Mouse (Mus musculus): Measurements from ENCODE around the gene Serp2. TPM values are rescaled to one million over a fixed set of nuclear protein-coding genes. Genes with fewer than 3 reads are reported as not detected.

Gene Serp2
- polyA plus RNA-seq, 1 experiment from 2014 or later: 11.1 TPM

DNA sequence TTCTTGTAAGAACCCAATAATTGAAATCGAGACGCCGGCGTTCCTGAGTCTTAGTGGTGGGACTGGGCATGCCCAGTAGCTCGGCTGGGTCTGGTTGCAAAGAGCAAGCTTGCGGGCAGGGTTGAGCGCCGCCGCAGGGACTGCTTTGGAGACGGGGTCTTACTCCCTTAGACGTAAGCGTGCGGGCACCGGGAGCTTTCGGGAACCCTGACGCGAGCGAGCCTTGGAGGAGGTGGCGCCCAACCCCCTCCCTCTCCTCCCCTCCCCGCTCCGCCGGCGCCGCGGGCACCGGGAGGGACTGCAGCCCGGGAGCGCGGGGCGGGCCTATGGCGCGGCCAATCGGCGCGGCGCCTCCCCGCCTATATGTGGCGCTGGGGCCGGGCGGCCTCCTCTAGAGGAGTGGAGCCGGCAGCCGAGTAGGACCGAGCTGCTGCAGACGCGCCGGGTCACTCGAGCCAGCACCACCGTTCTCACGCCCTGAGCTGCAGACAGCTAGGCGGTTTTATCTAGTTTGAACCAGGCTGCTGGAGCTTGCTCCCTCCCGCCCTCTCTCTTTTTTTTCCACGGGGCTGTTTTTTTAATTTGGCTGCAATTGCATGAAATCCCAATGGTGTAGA, 52.5 kb downstream of the Serp2 start:
- peaks cover 24% of the 10 kb centered on the region for H3K36me3 ChIP-seq
- peak overlapping the region; percentile 57 for H3K4me3 ChIP-seq (replicated peaks)
- peak overlapping the region; percentile 82 for H3K4me2 ChIP-seq
- no peaks in the 10 kb centered on the region for H3K27me3 ChIP-seq
- peak overlapping the region; percentile 100 for H3K27ac ChIP-seq
- H3K9ac ChIP-seq: peak overlapping the region; percentile 73
- no peaks in the 10 kb centered on the region for H3K9me3 ChIP-seq (replicated peaks)
- WGBS: under 1% methylated on average over 52 of the region's 52 CpGs
- H3K4me1 ChIP-seq: peaks cover 39% of the 10 kb centered on the region
- ATAC-seq (replicated peaks; ENCODE audit: low FRiP score): peak; percentile 95

DNA sequence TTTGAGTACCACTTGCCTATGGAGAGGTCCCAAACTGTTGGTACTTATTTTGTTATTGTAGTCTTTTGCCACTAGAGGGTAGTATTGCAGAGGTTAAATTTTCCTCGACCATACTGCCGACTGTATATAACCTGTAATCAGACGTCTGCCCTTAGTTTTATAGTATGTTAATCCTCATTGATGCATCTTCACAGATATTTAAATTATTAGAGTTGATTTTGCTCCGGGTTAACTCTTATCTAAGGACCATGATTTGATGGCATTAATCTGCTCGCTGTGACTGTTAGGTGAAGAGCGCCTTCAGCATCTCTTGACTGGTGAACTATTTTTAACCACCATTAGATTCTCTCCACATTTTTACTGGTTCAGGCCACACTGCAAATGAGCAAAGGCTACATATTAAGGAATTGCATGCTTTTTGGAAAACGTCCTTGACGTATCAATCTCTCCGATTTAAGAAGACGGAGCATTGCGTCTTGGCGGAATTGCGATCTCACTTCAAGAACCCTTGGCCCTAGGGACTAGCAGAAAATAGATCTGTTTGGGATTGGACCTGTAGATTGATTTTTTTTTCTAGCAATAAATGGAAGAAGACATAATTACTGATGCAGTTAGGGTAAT, 53.3 kb downstream of the Serp2 start:
- Histone ChIP-seq H3K9me3 (replicated peaks) (no peaks in the 10 kb centered on the region), H3K27ac (peak overlapping the region; percentile 100), H3K4me3 (replicated peaks) (peak overlapping the region; percentile 57), H3K9ac (peak overlapping the region; percentile 73; the same call in 1 of the 2 replicates), H3K36me3 (peaks cover 22% of the 10 kb centered on the region), H3K4me2 (peak overlapping the region; percentile 82), H3K4me1 (peaks cover 40% of the 10 kb centered on the region), H3K27me3 (no peaks in the 10 kb centered on the region)
- ATAC-seq (replicated peaks; ENCODE audit: low FRiP score): no peak
- WGBS: 5% methylated on average over 13 of the region's 13 CpGs

DNA sequence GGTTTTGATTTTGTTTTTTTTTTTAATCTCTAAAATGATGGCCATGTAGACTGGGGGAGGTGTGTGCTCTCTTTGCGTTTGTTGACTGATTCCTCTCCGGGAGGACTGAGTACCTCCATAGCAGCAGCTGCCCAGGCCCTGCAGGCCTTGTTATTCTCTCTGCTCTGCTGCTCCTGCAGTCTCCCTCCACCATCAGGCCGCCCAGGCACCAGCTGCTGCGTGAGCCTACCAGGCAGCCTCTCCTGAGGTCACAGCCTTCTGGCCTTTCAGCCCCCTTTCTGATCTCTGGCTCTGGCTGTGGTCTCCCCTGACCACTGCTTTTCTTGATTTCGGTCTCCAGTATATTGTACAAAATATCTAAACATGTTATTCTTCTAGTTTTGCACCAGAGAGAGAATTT, 56.7 kb downstream of the Serp2 start:
- no peak overlapping the region for H3K4me3 ChIP-seq (replicated peaks)

DNA sequence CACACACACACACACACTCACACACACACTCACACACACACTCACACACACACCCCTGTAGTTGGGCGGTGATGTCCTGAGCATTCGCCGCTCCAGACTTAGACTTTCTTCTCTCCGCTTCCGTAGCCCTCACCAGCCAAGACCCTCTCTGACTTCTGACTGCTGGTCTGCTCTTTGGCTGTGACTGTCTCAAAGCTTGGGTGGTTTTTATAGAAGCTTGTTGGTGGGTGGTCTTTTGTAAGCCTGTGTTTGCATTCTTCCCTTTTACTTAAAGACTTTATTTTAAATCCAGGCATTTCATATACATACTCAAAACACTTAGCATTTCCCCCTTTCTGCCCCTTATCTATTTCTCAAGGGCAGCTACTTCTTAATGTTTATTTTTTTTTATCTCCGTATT, 57.2 kb downstream of the Serp2 start:
- 57% methylated on average over 6 of the region's 6 CpGs for WGBS
- no peak overlapping the region for H3K9ac ChIP-seq
- no peaks in the 10 kb centered on the region for H3K27me3 ChIP-seq
- H3K9me3 ChIP-seq (replicated peaks): no peaks in the 10 kb centered on the region
- H3K36me3 ChIP-seq: no peaks in the 10 kb centered on the region
- H3K4me2 ChIP-seq: no peak overlapping the region
- peaks cover 29% of the 10 kb centered on the region for H3K4me1 ChIP-seq
- no peak for ATAC-seq (replicated peaks; ENCODE audit: low FRiP score)
- no peak overlapping the region for H3K4me3 ChIP-seq (replicated peaks)
- peak overlapping the region; percentile 70; the same call in 1 of the 2 replicates for H3K27ac ChIP-seq

More for the DNA sequence above, 56.7 kb downstream of the Serp2 start:
- Histone ChIP-seq H3K36me3 (no peaks in the 10 kb centered on the region), H3K4me2 (no peak overlapping the region), H3K4me1 (peaks cover 24% of the 10 kb centered on the region), H3K27ac (peak overlapping the region; percentile 70), H3K9ac (no peak overlapping the region), H3K27me3 (no peaks in the 10 kb centered on the region), H3K9me3 (replicated peaks) (no peaks in the 10 kb centered on the region)
- WGBS: 28% methylated on average over 5 of the region's 5 CpGs
- ATAC-seq (replicated peaks; ENCODE audit: low FRiP score): no peak

DNA sequence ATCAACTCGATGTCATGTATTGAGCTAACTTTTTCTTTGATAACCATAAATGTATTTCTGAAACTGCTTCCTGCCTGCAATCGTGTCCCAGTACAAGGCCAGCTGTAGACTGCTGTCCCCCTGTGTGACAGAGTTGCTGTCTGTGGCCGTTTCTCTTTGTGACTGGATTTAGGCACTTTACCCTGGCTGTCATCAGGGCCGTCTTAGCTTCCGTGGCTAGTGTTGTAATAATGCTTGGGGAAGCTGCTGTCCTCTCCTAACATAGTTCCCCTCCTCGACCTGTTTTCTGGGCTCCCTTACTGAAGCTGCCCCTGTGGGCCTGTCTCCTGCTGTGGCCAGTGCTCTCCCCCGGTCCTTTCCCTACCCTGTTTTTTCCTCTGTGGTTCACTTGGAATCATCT, 58.5 kb downstream of the Serp2 start:
- WGBS: 56% methylated on average over 7 of the region's 7 CpGs
- Histone ChIP-seq H3K36me3 (peaks cover 10% of the 10 kb centered on the region; the same call in 1 of the 2 replicates), H3K4me1 (peaks cover 23% of the 10 kb centered on the region), H3K9me3 (replicated peaks) (no peaks in the 10 kb centered on the region), H3K9ac (no peak overlapping the region), H3K27me3 (no peaks in the 10 kb centered on the region), H3K4me2 (no peak overlapping the region), H3K4me3 (replicated peaks) (no peak overlapping the region), H3K27ac (peak overlapping the region; percentile 45)
- no peak for ATAC-seq (replicated peaks; ENCODE audit: low FRiP score)

DNA sequence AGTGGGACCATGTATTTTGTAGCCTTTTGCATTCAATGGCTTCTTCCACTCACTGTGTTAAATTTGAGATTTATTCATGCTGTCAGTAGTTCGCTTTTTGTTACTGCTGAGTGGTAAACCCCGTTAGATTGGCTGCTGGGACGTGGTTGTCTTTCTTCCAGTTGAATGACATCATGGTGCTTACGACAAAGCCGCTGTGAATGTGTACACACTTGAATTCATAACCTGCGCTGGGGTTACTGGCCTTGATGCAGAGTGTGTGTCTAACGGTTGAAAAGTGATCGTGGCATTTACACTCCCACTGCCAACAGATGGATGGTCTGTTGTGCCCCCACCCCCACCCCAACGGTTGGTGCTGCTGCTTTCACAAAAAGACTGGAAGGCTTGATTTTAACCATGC, 59.5 kb downstream of the Serp2 start:
- 66% methylated on average over 9 of the region's 9 CpGs for WGBS
- Histone ChIP-seq H3K4me2 (no peak overlapping the region), H3K4me1 (peaks cover 23% of the 10 kb centered on the region), H3K4me3 (replicated peaks) (no peak overlapping the region), H3K9me3 (replicated peaks) (no peaks in the 10 kb centered on the region), H3K9ac (no peak overlapping the region), H3K27me3 (no peaks in the 10 kb centered on the region), H3K27ac (no peak overlapping the region), H3K36me3 (peaks cover 10% of the 10 kb centered on the region; the same call in 1 of the 2 replicates)
- no peak for ATAC-seq (replicated peaks; ENCODE audit: low FRiP score)

DNA sequence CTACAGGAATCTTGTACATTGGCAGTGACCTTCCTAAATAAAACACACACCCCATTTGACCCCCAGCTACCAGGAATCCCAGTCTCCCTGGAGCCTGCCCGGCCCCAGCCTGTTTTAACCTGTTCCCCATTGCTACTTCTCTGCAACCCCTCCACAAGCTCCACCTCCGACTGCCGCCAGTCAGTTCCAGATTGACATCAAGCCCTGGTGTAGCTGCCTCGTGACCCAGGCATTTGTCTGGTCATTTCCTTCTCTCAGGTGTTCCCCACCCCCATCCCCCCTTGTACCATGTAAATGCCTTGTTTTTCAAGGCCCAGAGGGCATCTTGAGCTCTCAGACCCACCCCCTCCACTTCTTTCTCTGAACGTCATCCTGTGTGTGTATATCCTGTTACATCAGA, 61.7 kb downstream of the Serp2 start:
- Histone ChIP-seq H3K4me3 (replicated peaks) (no peak overlapping the region), H3K4me2 (no peak overlapping the region), H3K36me3 (peaks cover 10% of the 10 kb centered on the region; the same call in 1 of the 2 replicates), H3K27me3 (no peaks in the 10 kb centered on the region), H3K27ac (0 out of 2 replicates have a peak overlapping the region, but pooled peaks have one; percentile 9), H3K9ac (no peak overlapping the region), H3K4me1 (peaks cover 16% of the 10 kb centered on the region), H3K9me3 (replicated peaks) (no peaks in the 10 kb centered on the region)
- WGBS: 53% methylated on average over 5 of the region's 5 CpGs
- ATAC-seq (replicated peaks; ENCODE audit: low FRiP score): peak; percentile 74

DNA sequence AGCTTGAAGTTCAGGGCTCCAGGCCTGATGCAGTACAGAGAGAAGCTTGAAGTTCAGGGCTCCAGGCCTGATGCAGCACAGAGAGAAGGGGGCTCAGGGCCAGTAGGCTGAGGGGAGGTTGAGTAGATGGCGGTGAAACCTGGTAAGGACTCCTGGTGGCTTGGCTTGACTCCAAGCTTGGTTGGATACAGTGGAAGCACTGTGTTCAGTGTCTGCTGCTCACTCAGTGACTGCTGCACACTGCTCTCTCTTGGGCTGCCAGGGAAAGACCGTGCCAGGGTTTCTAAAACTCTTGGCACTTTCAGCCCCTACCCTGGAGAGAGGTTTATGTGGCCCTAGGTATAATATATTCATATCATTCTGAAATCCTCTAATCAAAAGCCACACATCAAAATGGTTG, 67.6 kb downstream of the Serp2 start:
- ATAC-seq (replicated peaks; ENCODE audit: low FRiP score): no peak
- peaks cover 9% of the 10 kb centered on the region; the same call in 1 of the 2 replicates for H3K36me3 ChIP-seq
- H3K4me1 ChIP-seq: peaks cover 27% of the 10 kb centered on the region
- no peak overlapping the region for H3K4me2 ChIP-seq
- no peaks in the 10 kb centered on the region for H3K27me3 ChIP-seq
- H3K27ac ChIP-seq: peak overlapping the region; percentile 78
- no peaks in the 10 kb centered on the region for H3K9me3 ChIP-seq (replicated peaks)
- H3K9ac ChIP-seq: no peak overlapping the region
- no peak overlapping the region for H3K4me3 ChIP-seq (replicated peaks)
- 77% methylated on average over 2 of the region's 2 CpGs for WGBS

DNA sequence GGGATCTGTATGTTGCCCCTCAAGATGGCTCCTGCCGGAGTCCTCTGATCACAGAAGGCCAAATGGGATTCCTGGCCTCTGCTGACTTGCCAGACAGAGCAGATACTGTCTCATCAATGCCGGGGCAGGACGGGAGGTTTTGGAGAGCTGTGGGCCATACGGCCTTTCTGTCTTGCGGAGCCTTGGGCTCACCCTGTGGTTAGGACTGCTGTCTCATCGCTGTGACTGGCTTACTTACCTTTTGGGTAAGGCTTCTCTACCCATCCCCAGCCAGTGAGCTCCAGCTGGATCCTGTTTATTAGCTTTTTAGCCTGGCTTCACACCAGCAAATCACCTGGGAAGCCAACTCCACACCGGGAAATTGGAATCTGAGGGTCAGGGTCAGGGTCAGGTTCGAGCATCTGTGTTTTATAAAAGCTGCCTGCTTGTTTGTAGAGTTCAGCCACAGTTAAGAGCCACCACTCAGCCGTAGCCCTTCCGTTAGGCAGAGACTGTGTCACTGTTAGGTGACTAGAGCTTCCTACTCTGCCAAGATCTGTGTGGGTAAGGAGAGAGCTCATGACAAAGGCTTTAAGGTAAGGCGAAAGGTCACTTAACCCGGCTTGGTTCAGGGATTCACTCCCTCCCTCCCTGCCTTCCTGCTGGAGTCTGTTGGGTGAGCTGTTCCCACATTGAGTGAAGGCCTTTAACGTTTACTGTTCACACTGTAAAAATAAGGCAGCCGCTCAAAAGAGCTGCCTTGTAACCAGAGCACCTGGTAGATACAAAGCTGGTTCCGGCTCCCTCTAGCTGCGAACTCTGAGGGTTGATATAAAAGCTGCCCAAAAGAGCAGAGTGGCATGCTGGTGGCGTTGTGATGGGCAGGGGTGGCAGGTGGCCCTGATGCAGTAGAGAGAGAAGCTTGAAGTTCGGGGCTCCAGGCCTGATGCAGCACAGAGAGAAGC, 68.3 kb downstream of the Serp2 start:
- 53% methylated on average over 18 of the region's 18 CpGs for WGBS
- ATAC-seq (replicated peaks; ENCODE audit: low FRiP score): peak; percentile 65
- H3K36me3 ChIP-seq: peaks cover 2% of the 10 kb centered on the region; the same call in 1 of the 2 replicates
- H3K4me2 ChIP-seq: no peak overlapping the region
- no peaks in the 10 kb centered on the region for H3K9me3 ChIP-seq (replicated peaks)
- 0 out of 2 replicates have a peak overlapping the region, but pooled peaks have one; percentile 4 for H3K9ac ChIP-seq
- H3K27ac ChIP-seq: peak overlapping the region; percentile 78
- H3K4me1 ChIP-seq: peaks cover 27% of the 10 kb centered on the region
- no peaks in the 10 kb centered on the region for H3K27me3 ChIP-seq
- no peak overlapping the region for H3K4me3 ChIP-seq (replicated peaks)

DNA sequence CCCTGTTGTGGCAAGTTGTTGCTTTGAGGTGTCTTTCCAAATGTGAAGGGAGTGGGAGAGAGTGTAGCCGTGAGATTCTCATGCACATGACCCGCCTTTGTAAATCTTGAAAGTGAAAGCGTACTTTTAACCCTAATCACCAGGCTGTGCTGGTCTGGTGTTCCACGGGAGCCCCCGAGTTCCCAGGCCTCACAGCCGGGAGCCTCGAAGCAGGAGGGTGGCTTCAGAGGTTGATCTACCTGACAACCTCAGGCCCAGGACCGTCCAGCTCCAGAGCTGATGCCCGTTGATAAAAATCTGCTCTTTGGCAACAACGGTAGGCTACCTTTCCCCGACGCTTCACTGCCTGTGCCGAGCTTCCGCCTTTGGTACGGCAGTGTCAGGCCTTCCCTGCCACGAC, 69.1 kb downstream of the Serp2 start:
- no peaks in the 10 kb centered on the region for H3K36me3 ChIP-seq
- peak; percentile 37; the same call in 1 of the 2 replicates for ATAC-seq (replicated peaks; ENCODE audit: low FRiP score)
- H3K4me3 ChIP-seq (replicated peaks): no peak overlapping the region
- peak overlapping the region; percentile 78 for H3K27ac ChIP-seq
- H3K4me2 ChIP-seq: no peak overlapping the region
- peaks cover 27% of the 10 kb centered on the region for H3K4me1 ChIP-seq
- H3K27me3 ChIP-seq: no peaks in the 10 kb centered on the region
- H3K9ac ChIP-seq: no peak overlapping the region
- 75% methylated on average over 16 of the region's 16 CpGs for WGBS
- no peaks in the 10 kb centered on the region for H3K9me3 ChIP-seq (replicated peaks)

DNA sequence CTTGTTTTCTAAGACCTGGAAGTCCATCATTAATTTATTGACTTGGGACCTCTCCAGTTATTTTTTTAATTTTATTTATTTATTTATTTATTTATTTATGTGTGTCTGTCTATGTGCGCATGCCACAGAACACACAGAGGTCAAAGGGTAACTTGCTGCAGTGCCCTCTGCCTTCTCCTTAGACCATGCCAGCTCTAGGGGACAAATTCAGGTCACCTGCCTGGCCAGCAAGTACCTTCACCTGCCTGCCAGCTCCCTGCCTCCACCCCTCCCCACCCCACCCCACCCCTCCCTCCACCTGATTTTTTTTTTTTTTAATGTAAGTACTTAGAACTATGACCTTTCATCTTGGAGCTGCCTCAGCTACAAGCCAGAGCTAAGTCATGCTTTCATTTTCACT, 73.0 kb downstream of the Serp2 start:
- H3K9me3 ChIP-seq (replicated peaks): no peaks in the 10 kb centered on the region
- no peak overlapping the region for H3K9ac ChIP-seq
- H3K27ac ChIP-seq: no peak overlapping the region
- WGBS: 87% methylated on average over 1 of the region's 1 CpGs
- H3K4me2 ChIP-seq: no peak overlapping the region
- H3K4me3 ChIP-seq (replicated peaks): no peak overlapping the region
- H3K27me3 ChIP-seq: no peaks in the 10 kb centered on the region
- ATAC-seq (replicated peaks; ENCODE audit: low FRiP score): no peak
- H3K36me3 ChIP-seq: no peaks in the 10 kb centered on the region
- peaks cover 34% of the 10 kb centered on the region for H3K4me1 ChIP-seq

Data from kidney, embryonic 15.5 days (tissue).